Mouse (Mus musculus) adrenal gland, adult (tissue): ENCODE data around the gene Gpam.
"Not testable (repeated sequence)": the region's sequence is repeated elsewhere in the genome, so short reads cannot be mapped to it uniquely, and the experiment has no call there.

ENCODE experiments used
- DNase-seq, 2 experiments: peaks; one replicate each; pipeline ENCODE4 v3.0.0; 2022 to 2023; ENCODE audit warnings: low spot score in 1 of 2; ENCODE audit not compliant: inconsistent age in 2 of 2

Gpam gene

GRCm38 (mm10) chr19:55127072-55127718, at the start of gene Gpam:
Gene Gpam (minus strand): TSS chr19:55127238.
- peak in 1 of 2 experiments; percentile 73 for DNase-seq

GRCm38 (mm10) chr19:55171585-55171984, 44.5 kb upstream of the Gpam start:
- peak in 1 of 2 experiments; percentile 65 for DNase-seq

GRCm38 (mm10) chr19:55170399-55170798, 43.4 kb upstream of the Gpam start:
- no peak for DNase-seq

- DNase-seq, result peak in 1 of 2 experiments; percentile 86
These were observed 42.2 kb upstream of the Gpam start for GRCm38 (mm10) chr19:55169236-55169729.

- DNase-seq, result no peak
These were observed 41.3 kb upstream of the Gpam start for GRCm38 (mm10) chr19:55168360-55168759.

- DNase-seq, result no peak
These were observed 40.7 kb upstream of the Gpam start for GRCm38 (mm10) chr19:55167741-55168140.

- no peak for DNase-seq
These were observed 39.7 kb upstream of the Gpam start for GRCm38 (mm10) chr19:55166741-55167140.

GRCm38 (mm10) chr19:55165954-55166353, 38.9 kb upstream of the Gpam start:
- peak in 1 of 2 experiments; percentile 62 for DNase-seq

GRCm38 (mm10) chr19:55165183-55165865, 38.3 kb upstream of the Gpam start:
- peak; percentile 59 to 86 for DNase-seq

- DNase-seq, result peak in 1 of 2 experiments; percentile 56
These were observed 37.1 kb upstream of the Gpam start for GRCm38 (mm10) chr19:55164162-55164561.

GRCm38 (mm10) chr19:55162271-55162670, 35.2 kb upstream of the Gpam start:
- peak in 1 of 2 experiments; percentile 68 for DNase-seq

GRCm38 (mm10) chr19:55159826-55160225, 32.8 kb upstream of the Gpam start:
- DNase-seq, result no peak

- DNase-seq, result peak; percentile 67 to 82
These were observed 31.6 kb upstream of the Gpam start for GRCm38 (mm10) chr19:55158606-55159005.

- DNase-seq, result peak; percentile 54 to 65
These were observed 30.0 kb upstream of the Gpam start for GRCm38 (mm10) chr19:55157029-55157428.

GRCm38 (mm10) chr19:55152983-55153382, 25.9 kb upstream of the Gpam start:
- DNase-seq, result no peak

- DNase-seq, result not testable (repeated sequence)
These were observed 25.2 kb upstream of the Gpam start for GRCm38 (mm10) chr19:55152274-55152673.

GRCm38 (mm10) chr19:55149646-55150045, 22.6 kb upstream of the Gpam start:
- DNase-seq, result no peak

- no peak for DNase-seq
These were observed 21.1 kb upstream of the Gpam start for GRCm38 (mm10) chr19:55148109-55148508.

- no peak for DNase-seq
These were observed 20.5 kb upstream of the Gpam start for GRCm38 (mm10) chr19:55147568-55147967.

- no peak for DNase-seq
These were observed 18.1 kb upstream of the Gpam start for GRCm38 (mm10) chr19:55145136-55145535.

GRCm38 (mm10) chr19:55144691-55145090, 17.7 kb upstream of the Gpam start:
- DNase-seq, result no peak
